Mouse (Mus musculus) megakaryocyte, embryonic 14.5 days (primary cell): ENCODE data around the gene Lsm12.

ENCODE experiments used
- FLI1 ChIP-seq: IDR thresholded peaks from 2 replicates; pipeline ENCODE4 v1.6.1; 2012; ENCODE audit warnings: low read length, inconsistent platforms, mixed read lengths
- GATA1 ChIP-seq: IDR thresholded peaks from 3 replicates; pipeline ENCODE4 v1.6.1; 2012; ENCODE audit warnings: mixed read lengths, low read length, inconsistent platforms, borderline replicate concordance

GRCm38 (mm10) chr11:102206481-102206880 lies 21.4 kb upstream of the Lsm12 start:
- TF ChIP-seq GATA1 (no peak), FLI1 (no peak)
